Mouse (Mus musculus) ES-Bruce4 (cell line): ENCODE measurements around the gene Gulp1.

Experiments
- CTCF ChIP-seq: IDR thresholded peaks from one replicate; pipeline ENCODE4 v1.8.1; 2011; ENCODE audit warnings: low read depth, low read length
- EP300 ChIP-seq: IDR thresholded peaks from 2 replicates; pipeline ENCODE4 v1.6.1; 2011; ENCODE audit warnings: low read depth, low read length; ENCODE audit not compliant: insufficient read depth
- POLR2A ChIP-seq: IDR thresholded peaks from one replicate; pipeline ENCODE4 v1.8.1; 2011; ENCODE audit warnings: low read length; ENCODE audit not compliant: insufficient read depth

DNA sequence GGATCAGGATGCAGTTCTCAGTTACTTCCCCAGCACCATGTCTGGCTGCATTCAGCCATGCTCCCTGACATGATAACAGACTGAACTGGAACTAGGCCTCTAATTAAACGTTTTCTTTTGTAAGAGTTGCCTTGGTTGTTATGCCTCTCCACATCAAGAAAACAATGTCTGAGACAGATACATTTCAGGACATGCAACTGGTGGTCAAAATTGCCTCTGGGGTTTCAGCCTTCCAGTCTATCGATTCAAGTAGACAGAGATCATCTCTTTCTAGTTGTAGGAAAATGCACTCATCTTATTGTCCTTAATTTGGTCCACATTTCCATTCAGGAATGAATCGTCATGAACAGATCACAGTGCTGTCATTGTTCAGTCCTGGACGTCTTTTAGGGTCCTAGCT lies 83.2 kb downstream of the Gulp1 start:
- TF ChIP-seq EP300 (no peak), POLR2A (no peak), CTCF (no peak)
